Mouse (Mus musculus): ENCODE results near the gene Nwd1. TPM values are rescaled to one million over a fixed set of nuclear protein-coding genes. Genes with fewer than 3 reads are reported as not detected.
"Not testable (repeated sequence)": the region's sequence is repeated elsewhere in the genome, so short reads cannot be mapped to it uniquely, and the experiment has no call there.

The Nwd1 gene
- total and polyA plus RNA-seq, 3 experiments: 0.05 to 0.16 TPM; not detected in 1

DNA sequence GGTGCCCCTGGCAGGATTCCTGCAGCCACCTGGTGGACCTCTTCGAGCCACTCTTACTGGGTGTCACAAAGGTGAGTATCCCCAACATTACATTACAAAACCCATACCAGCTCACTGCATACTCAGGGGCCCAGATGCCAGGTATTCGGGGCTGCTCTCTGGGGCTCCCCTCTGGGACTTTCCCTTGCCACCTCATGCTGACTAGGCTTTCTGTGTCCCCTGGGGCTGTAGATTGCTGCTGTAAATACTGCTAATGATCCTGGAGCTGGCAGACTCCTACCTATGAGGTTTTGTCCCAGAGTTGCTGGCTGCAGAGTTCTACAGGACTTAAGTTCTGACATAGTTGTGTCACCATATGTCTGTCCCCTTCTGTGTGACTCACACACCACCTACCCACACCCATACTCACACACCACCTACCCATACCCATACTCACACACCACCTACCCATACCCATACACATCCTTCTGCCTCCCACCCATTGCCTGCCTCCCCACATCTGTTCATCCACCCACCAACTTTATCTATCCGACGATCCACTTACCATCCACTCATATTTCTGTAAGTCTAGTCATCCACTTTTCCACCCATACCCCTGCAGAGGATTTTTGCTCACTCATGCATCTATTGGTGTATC lies 35.7 kb downstream of the Nwd1 start:
- ATAC-seq (ENCODE audit: extremely low read depth, insufficient number of reproducible peaks, low FRiP score, poor library complexity, severe bottlenecking): no peak
- peaks cover 20% of the 10 kb centered on the region for H3K4me1 ChIP-seq (ENCODE audit: insufficient read depth, low read depth, low read length)

DNA sequence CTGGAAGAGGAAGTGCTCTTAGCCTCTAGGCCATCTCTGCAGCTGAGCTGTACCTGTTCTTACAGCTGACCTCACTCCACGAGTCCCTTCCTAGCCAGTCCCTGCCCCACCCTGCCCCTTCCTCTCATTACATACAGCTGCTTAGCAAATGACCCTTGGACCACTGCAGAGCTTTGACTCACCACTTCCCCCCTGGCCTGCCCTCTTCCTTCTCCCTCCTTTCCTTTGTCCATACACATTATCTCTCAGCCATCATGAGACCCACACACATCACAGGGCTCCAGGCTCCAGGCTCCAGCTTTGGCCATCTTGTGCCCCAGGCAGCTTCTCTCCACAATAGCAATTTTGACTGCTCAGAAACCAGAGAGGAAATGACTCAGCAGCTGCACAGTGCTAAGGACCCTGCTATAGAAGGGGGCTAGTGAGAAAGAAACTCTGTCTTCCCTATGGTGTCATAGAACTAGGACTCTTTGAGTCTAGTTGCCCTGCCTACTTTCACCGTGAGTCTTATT lies 36.6 kb downstream of the Nwd1 start:
- TF ChIP-seq GATA2 (IDR thresholded peaks at IDR 0.05; ENCODE audit: borderline replicate concordance, low read depth, low read length) (no peak), TAL1 (conservative IDR thresholded peaks at IDR 0.05; ENCODE audit: low read depth, low read length) (no peak), POLR2AphosphoS5 (IDR thresholded peaks at IDR 0.05; ENCODE audit: insufficient replicate concordance, low read depth, low read length) (no peak), GATA1 (IDR thresholded peaks at IDR 0.05; ENCODE audit: borderline replicate concordance, low read length) (no peak), CTCF (IDR thresholded peaks at IDR 0.05; ENCODE audit: low read depth, low read length) (no peak)
- H3K4me1 ChIP-seq (ENCODE audit: insufficient read depth, low read depth, low read length): peaks cover 20% of the 10 kb centered on the region
- ATAC-seq (ENCODE audit: extremely low read depth, insufficient number of reproducible peaks, low FRiP score, poor library complexity, severe bottlenecking): peak; percentile 75
- peak; percentile 36 for DNase-seq (ENCODE audit: low spot score)
- H3K4me3 ChIP-seq (ENCODE audit: low read depth, low read length): no peak overlapping the region
- H3K27me3 ChIP-seq (ENCODE audit: insufficient read depth, low read length): peaks cover 10% of the 10 kb centered on the region
- H3K36me3 ChIP-seq (replicated peaks): no peaks in the 10 kb centered on the region
- H3K9me3 ChIP-seq (replicated peaks): no peaks in the 10 kb centered on the region

More for the DNA sequence above, 35.7 kb downstream of the Nwd1 start:
- H3K4me3 ChIP-seq (ENCODE audit: low read depth, low read length): no peak overlapping the region
- no peak for DNase-seq (ENCODE audit: low spot score)
- H3K36me3 ChIP-seq (replicated peaks): no peaks in the 10 kb centered on the region
- no peak for TF ChIP-seq CTCF (IDR thresholded peaks at IDR 0.05; ENCODE audit: low read depth, low read length)
- no peak for TF ChIP-seq POLR2AphosphoS5 (IDR thresholded peaks at IDR 0.05; ENCODE audit: insufficient replicate concordance, low read depth, low read length)
- TF ChIP-seq GATA2 (IDR thresholded peaks at IDR 0.05; ENCODE audit: borderline replicate concordance, low read depth, low read length): no peak
- TF ChIP-seq TAL1 (conservative IDR thresholded peaks at IDR 0.05; ENCODE audit: low read depth, low read length): no peak
- no peak for TF ChIP-seq GATA1 (IDR thresholded peaks at IDR 0.05; ENCODE audit: borderline replicate concordance, low read length)
- no peaks in the 10 kb centered on the region for H3K9me3 ChIP-seq (replicated peaks)
- peaks cover 8% of the 10 kb centered on the region for H3K27me3 ChIP-seq (ENCODE audit: insufficient read depth, low read length)

DNA sequence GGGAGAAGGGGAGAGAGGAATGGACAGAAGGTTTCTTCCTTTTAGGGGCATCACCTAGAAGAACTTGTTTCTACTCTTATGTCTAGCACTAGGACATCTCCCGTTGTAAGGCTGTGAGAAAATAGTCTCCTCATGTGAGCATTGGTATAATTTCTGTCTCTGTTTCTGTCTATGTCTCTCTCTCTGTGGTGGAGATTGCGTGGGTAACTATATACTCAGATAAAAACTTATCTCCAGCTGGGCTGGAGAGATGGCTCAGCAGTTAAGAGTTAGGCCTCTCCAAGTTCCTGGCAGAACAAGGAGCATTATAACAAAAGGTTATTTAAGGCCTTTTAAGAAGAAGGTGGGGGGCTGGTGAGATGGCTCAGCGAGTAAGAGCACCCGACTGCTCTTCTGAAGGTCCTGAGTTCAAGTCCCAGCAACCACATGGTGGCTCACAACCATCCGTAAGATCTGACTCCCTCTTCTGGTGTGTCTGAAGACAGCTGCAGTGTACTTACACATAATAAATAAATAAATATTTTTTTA lies 37.1 kb downstream of the Nwd1 start:
- Histone ChIP-seq H3K4me1 (ENCODE audit: insufficient read depth, low read depth, low read length) (peaks cover 20% of the 10 kb centered on the region), H3K27me3 (ENCODE audit: insufficient read depth, low read length) (peaks cover 10% of the 10 kb centered on the region)
- not testable (repeated sequence) for DNase-seq (ENCODE audit: low spot score); H3K36me3 ChIP-seq (replicated peaks); H3K9me3 ChIP-seq (replicated peaks); H3K4me3 ChIP-seq (ENCODE audit: low read depth, low read length)
- peak; percentile 41 for ATAC-seq (ENCODE audit: extremely low read depth, insufficient number of reproducible peaks, low FRiP score, poor library complexity, severe bottlenecking)

DNA sequence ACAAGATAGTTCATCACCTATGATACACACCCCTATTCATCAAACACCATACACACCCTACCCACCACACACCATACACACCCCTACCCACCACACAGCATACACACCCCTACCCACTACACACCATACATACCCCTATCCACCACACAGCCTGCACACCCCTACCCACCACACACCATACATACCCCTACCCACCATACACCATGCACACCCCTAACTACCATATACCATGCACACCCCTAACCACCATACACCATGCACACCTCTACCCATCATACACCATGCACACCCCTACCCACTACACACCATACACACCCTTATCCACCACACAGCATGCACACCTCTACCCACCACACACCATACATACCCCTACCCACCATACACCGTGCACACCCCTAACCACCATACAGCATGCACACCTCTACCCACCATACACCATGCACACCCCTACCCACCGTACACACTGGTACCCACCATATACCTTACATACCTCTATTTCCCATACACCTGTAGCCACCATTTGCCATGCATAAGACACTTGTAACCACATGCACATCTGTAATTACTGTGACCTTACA lies 51.9 kb downstream of the Nwd1 start:
- Histone ChIP-seq H3K36me3 (replicated peaks) (no peaks in the 10 kb centered on the region), H3K9me3 (replicated peaks) (0 out of 2 replicates have a peak, but pooled peaks cover 3% of the 10 kb centered on the region), H3K27me3 (ENCODE audit: insufficient read depth, low read length) (peaks cover 24% of the 10 kb centered on the region), H3K4me3 (ENCODE audit: low read depth, low read length) (peak overlapping the region; percentile 6; the same call in 1 of the 2 replicates), H3K4me1 (ENCODE audit: insufficient read depth, low read depth, low read length) (no peaks in the 10 kb centered on the region)
- ATAC-seq (ENCODE audit: extremely low read depth, insufficient number of reproducible peaks, low FRiP score, poor library complexity, severe bottlenecking): no peak
- no peak for DNase-seq (ENCODE audit: low spot score)
- TF ChIP-seq GATA2 (IDR thresholded peaks at IDR 0.05; ENCODE audit: borderline replicate concordance, low read depth, low read length): peak; percentile 50; the same call in 1 of the 2 replicates
- peak; percentile 73; the same call in 1 of the 2 replicates for TF ChIP-seq POLR2AphosphoS5 (IDR thresholded peaks at IDR 0.05; ENCODE audit: insufficient replicate concordance, low read depth, low read length)
- TF ChIP-seq CTCF (IDR thresholded peaks at IDR 0.05; ENCODE audit: low read depth, low read length): no peak

DNA sequence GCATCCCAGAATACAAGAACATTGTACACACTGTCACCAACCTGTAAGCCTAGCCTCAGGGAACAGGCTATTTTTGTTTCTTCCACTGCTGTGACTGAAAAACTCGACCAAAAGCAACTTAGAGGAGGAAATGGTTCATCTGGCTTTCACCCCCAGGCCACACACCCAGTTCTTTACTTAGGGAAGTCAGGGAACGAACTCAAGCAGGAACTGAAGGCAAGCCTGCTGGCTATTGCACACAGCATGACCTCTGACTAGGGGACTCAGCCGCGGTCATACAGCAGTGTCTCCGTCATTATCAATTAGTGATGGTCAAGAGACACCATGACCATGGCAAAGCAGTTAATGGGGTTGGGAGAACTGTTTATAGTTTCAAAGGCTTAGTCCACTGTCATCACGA lies 66.1 kb downstream of the Nwd1 start:
- Histone ChIP-seq H3K27me3 (ENCODE audit: insufficient read depth, low read length) (peaks cover 13% of the 10 kb centered on the region), H3K4me3 (ENCODE audit: low read depth, low read length) (no peak overlapping the region), H3K36me3 (replicated peaks) (no peaks in the 10 kb centered on the region), H3K4me1 (ENCODE audit: insufficient read depth, low read depth, low read length) (peaks cover 13% of the 10 kb centered on the region), H3K9me3 (replicated peaks) (no peaks in the 10 kb centered on the region)
- TF ChIP-seq GATA1 (IDR thresholded peaks at IDR 0.05; ENCODE audit: borderline replicate concordance, low read length) (no peak), GATA2 (IDR thresholded peaks at IDR 0.05; ENCODE audit: borderline replicate concordance, low read depth, low read length) (no peak), TAL1 (conservative IDR thresholded peaks at IDR 0.05; ENCODE audit: low read depth, low read length) (no peak), POLR2AphosphoS5 (IDR thresholded peaks at IDR 0.05; ENCODE audit: insufficient replicate concordance, low read depth, low read length) (no peak), CTCF (IDR thresholded peaks at IDR 0.05; ENCODE audit: low read depth, low read length) (no peak)
- no peak for ATAC-seq (ENCODE audit: extremely low read depth, insufficient number of reproducible peaks, low FRiP score, poor library complexity, severe bottlenecking)
- DNase-seq (ENCODE audit: low spot score): no peak

DNA sequence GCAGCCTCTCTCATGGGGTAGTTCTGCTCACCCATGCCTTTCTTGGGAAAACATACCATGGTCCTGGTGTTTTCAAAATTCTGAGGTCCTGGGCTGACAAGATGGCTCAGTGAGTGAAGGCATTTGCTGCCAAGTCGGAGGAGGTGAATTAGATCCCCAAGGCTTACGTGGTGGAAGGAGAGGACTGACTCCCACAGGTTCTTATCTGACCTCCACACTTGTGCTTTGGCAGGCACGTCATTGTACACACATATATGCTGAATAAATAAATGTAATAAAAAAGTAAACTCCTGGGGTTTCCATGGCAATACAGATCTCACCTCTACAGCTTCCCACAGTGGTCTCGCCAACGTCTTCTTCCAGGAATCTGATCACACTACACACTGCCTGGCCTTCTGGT lies 70.1 kb downstream of the Nwd1 start:
- DNase-seq (ENCODE audit: low spot score): no peak
- no peaks in the 10 kb centered on the region for H3K27me3 ChIP-seq (ENCODE audit: insufficient read depth, low read length)
- TF ChIP-seq GATA2 (IDR thresholded peaks at IDR 0.05; ENCODE audit: borderline replicate concordance, low read depth, low read length) (no peak), GATA1 (IDR thresholded peaks at IDR 0.05; ENCODE audit: borderline replicate concordance, low read length) (no peak), TAL1 (conservative IDR thresholded peaks at IDR 0.05; ENCODE audit: low read depth, low read length) (no peak), CTCF (IDR thresholded peaks at IDR 0.05; ENCODE audit: low read depth, low read length) (no peak), POLR2AphosphoS5 (IDR thresholded peaks at IDR 0.05; ENCODE audit: insufficient replicate concordance, low read depth, low read length) (no peak)
- no peak for ATAC-seq (ENCODE audit: extremely low read depth, insufficient number of reproducible peaks, low FRiP score, poor library complexity, severe bottlenecking)
- H3K4me3 ChIP-seq (ENCODE audit: low read depth, low read length): no peak overlapping the region; the same call in 1 of the 2 replicates
- H3K36me3 ChIP-seq (replicated peaks): no peaks in the 10 kb centered on the region
- H3K4me1 ChIP-seq (ENCODE audit: insufficient read depth, low read depth, low read length): peaks cover 13% of the 10 kb centered on the region
- no peaks in the 10 kb centered on the region for H3K9me3 ChIP-seq (replicated peaks)
